In genomic region chr8:7088123-7088522, GRCm38 (mm10) we compare ENCODE assay signal across 25 mouse cellular contexts.
"Had no signal": no experiment of that assay in that cellular context is flagged by ENCODE, and none has a peak within 500 bp of the region (broad histone marks: within the 10 kb centered on the region; RNA-seq: fewer than 3 reads in every experiment).

No protein-coding gene starts in this region.

- H3K27me3 ChIP-seq: heart, embryonic 13.5 days; heart, embryonic 15.5 days; hindbrain, embryonic 12.5 days; hindbrain, embryonic 15.5 days; limb, embryonic 12.5 days; liver, embryonic 13.5 days; liver, embryonic 15.5 days had no signal

- H3K4me2 ChIP-seq: heart, embryonic 11.5 days; heart, embryonic 13.5 days; heart, embryonic 15.5 days; hindbrain, embryonic 12.5 days; hindbrain, embryonic 15.5 days; limb, embryonic 12.5 days; liver, embryonic 11.5 days; liver, embryonic 13.5 days; liver, embryonic 15.5 days had no signal

- H3K4me1 ChIP-seq: heart, embryonic 13.5 days; heart, embryonic 15.5 days; hindbrain, embryonic 12.5 days; hindbrain, embryonic 15.5 days; limb, embryonic 12.5 days; liver, embryonic 13.5 days; liver, embryonic 15.5 days had no signal

- H3K9me3 ChIP-seq: heart, embryonic 13.5 days; heart, embryonic 15.5 days; hindbrain, embryonic 12.5 days; hindbrain, embryonic 15.5 days; limb, embryonic 10.5 days; limb, embryonic 12.5 days; liver, embryonic 13.5 days; liver, embryonic 15.5 days had no signal

- DNase-seq: gastrocnemius, postnatal 14 days; gastrocnemius, postnatal 36 days; heart, adult 11 months; heart, adult 2 months; heart, postnatal 14 days; heart, postnatal 36 days; kidney, adult 11 months; kidney, adult 8-10 months; kidney, postnatal 10 days; kidney, postnatal 25 days; layer of hippocampus, adult 9-11 months; layer of hippocampus, postnatal 36 days; liver; liver, embryonic 13.5 days had no signal

- H3K27ac ChIP-seq: heart, adult 2 months; heart, embryonic 13.5 days; heart, embryonic 15.5 days; hindbrain, embryonic 12.5 days; hindbrain, embryonic 15.5 days; hindbrain, postnatal 0 days; limb, embryonic 10.5 days; limb, embryonic 12.5 days; liver, embryonic 13.5 days; liver, embryonic 15.5 days had no signal

- H3K9ac ChIP-seq: heart, embryonic 13.5 days; heart, embryonic 15.5 days; hindbrain, embryonic 12.5 days; hindbrain, embryonic 15.5 days; limb, embryonic 12.5 days; liver, embryonic 13.5 days; liver, embryonic 15.5 days had no signal

- H3K36me3 ChIP-seq: heart, embryonic 13.5 days; heart, embryonic 15.5 days; hindbrain, embryonic 12.5 days; hindbrain, embryonic 15.5 days; limb, embryonic 10.5 days; limb, embryonic 12.5 days; liver, embryonic 13.5 days; liver, embryonic 15.5 days had no signal

- H3K4me3 ChIP-seq: heart, adult 2 months; heart, embryonic 13.5 days; heart, embryonic 15.5 days; hindbrain, embryonic 12.5 days; hindbrain, embryonic 15.5 days; limb, embryonic 10.5 days; limb, embryonic 12.5 days; liver, embryonic 13.5 days; liver, embryonic 15.5 days had no signal

- ATAC-seq: hindbrain, postnatal 0 days; intestine, embryonic 16.5 days had no signal
